Mouse (Mus musculus) ES-E14 (cell line): ENCODE measurements around the gene Dnah14.

ENCODE experiments used
- CHD2 ChIP-seq: IDR thresholded peaks from 2 replicates; pipeline ENCODE4 v1.6.1; 2014; ENCODE audit warnings: mild to moderate bottlenecking, low read depth, low read length, inconsistent platforms
- HCFC1 ChIP-seq: IDR thresholded peaks from 2 replicates; pipeline ENCODE4 v1.6.1; 2012; ENCODE audit warnings: low read length, inconsistent platforms, borderline replicate concordance; ENCODE audit not compliant: insufficient read depth
- MAFK ChIP-seq: IDR thresholded peaks from 2 replicates; pipeline ENCODE4 v1.6.1; 2014; ENCODE audit warnings: mild to moderate bottlenecking, low read depth, low read length, inconsistent platforms; ENCODE audit not compliant: insufficient read depth
- ZNF384 ChIP-seq: IDR thresholded peaks from 2 replicates; pipeline ENCODE4 v1.6.1; 2012; ENCODE audit warnings: low read depth, low read length, inconsistent platforms

DNA sequence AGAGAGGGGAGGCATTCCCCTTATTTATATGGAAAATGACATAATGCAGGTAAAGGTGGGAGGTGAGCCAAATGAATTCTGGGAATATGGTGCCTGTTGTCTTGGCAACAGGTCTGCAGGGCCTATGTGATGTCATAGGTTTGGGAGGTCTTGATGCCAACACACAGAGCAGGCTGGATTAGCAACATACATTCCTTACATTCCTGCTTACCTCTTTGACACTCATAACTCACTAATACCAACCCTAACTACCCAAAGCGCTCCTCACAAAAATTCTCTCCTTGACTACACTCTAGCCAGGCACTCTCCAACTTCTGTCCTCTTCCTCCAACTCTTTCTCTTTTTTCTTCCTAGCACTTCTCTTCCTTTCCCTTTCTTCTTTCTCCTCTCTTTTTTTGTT is 271.9 kb downstream of the Dnah14 start:
- no peak for TF ChIP-seq ZNF384
- no peak for TF ChIP-seq HCFC1
- TF ChIP-seq MAFK, result no peak
- TF ChIP-seq CHD2, result no peak
